Mouse (Mus musculus): ENCODE measurements around the gene Tdg. TPM values are rescaled to one million over a fixed set of nuclear protein-coding genes. Genes with fewer than 3 reads are reported as not detected.
"Not testable (repeated sequence)": the region's sequence is repeated elsewhere in the genome, so short reads cannot be mapped to it uniquely, and the experiment has no call there.

Tdg gene
- 10 to 100 TPM; 72.4 to 75.9 TPM for total RNA-seq (2021)

DNA sequence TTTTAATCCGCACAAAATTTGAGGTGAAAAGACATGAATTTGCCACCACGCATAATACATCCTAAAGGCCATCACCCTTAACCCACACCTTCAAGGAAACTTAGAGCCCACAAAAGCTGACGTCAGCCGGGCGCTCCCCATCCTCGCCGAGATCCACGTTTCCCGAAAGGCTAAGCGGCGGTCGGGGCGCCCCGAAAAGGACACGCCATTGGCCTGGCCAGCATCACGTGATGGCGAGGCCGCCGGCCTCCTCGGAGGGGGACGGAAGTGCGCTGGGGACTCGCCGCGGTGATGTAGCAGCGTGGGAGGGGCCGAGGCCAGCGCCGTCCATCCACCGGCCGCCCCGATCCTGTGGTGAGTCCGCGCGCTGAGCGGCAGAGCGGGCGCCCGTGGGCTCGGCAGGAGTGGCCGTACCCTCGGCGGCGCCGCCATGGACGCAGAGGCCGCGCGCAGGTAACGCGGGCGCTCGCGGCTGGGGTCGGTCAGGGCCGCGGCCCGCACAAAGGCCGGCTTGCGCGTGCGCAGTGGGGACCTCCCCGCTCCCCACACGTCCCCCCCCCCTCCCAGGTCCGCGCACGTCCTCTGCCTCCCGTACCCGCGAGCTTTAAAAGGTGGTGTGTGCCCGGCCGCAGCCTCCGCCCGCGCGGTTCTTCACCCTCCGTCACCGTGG lies at the start of gene Tdg:
Gene Tdg, plus strand, starts transcription at position 243 of the 670 bp plus-strand sequence.
- intact Hi-C loops (cut with DNase I) = not testable (repeated sequence)
- peak; percentile 87 to 96 for DNase-seq (ENCODE audit: extremely low spot score in 1 of 2, low spot score in 2 of 2)

DNA sequence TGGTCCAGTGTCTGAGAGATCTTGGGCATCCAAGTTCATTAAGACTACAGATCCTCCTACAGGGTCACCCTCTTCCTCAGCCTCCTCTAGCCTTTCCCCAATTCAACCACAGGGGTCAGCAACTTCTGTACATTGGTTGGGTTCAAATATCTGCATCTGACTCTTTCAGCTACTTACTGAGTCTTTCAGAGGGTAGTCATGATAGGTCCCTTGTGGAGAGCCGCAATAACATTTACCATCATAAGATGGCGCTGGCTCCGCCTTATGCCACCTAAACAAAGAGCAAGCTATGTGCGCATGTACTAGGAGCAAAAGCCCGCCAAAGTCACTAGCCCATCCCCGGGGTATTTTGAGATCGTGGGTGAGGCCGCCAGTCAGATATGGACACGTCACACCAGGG lies 40.0 kb upstream of the Tdg start:
- DNase-seq (ENCODE audit: extremely low spot score in 1 of 2, low spot score in 2 of 2); intact Hi-C loops (cut with DNase I): not testable (repeated sequence)

DNA sequence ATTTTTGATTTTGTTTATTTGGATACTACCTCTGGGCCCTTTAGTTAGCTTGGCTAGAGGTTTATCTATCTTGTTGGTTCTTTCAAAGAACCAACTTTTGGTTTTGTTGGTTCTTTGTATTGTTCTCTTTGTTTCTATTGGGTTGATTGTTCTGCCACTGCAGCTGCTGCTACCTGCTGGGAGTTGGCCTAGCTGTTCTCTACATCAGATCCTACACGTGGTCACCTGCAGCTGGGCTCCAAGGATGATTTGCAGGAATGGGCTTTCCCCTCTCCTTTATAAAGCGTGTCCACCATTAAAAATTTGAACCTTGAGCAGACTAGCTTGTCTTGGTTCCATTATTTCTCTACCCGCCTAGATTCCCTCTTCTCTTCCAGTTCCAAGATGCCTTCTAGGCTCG lies 35.2 kb upstream of the Tdg start:
- DNase-seq (ENCODE audit: extremely low spot score in 1 of 2, low spot score in 2 of 2); intact Hi-C loops (cut with DNase I): not testable (repeated sequence)

DNA sequence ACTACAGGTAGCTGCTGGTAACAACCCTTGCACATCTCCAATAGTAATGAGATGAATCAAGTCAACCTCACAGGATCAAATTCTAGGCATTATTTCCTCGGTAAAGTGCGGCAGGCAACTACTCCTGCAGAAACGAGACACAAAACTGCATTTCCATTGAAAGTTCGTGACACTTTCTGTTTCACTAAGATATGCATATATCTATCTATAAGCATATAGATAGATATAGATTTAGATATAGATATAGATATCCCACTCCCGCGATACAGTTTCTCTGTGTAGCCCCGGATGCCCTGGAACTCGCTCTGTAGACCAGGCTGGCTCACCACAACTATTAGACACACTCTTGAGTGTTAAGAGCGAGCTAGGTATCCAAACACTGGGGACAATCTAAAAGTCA lies 7.4 kb upstream of the Tdg start:
- intact Hi-C loops (cut with DNase I) = no loop called here

DNA sequence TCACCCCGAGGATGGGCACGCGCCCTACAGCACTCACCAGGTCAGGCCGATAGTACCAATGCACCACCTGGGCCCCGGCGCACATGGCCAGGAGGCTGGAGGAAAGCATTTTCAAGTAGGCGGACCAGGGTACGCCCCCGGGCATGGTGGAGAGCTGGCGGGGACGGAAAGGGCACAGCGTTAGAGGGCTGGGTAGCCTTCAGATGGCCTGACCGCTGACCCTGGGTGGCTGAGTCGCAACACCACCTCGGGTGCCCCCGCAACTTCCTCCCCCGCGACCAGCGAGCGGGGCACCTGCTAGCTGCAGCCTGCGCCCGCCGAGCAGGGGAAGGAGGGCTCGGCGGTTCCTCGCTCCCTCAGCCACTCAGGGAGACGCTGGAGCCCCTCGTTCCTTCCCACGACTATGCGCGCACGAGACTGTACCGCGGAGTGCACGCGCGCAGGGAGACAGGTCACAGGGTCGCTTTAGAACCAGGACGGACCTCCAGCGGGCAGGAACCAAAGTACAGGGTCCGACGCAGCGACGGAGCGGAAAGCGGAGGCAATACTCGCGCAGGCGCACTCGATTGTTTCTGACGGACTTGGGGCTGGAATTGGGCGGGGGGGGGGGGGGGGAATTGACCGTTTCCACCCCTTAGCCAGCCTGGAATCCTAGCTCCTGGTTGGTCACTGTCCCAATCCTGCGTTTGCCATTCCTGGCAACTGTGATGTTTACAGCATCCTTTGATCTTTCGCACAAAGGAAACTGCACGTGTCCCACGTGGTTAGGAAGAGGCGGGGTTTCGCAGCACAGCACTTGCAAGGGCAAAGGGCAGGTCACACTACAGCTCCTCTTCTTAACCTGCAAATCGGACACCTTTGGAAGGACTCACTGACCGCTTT lies 6.7 kb upstream of the Tdg start, which contains the start of gene 1190007I07Rik:
Gene 1190007I07Rik, minus strand, starts transcription at position 558 of the 882 bp plus-strand sequence.
- peak; percentile 82 to 95 for DNase-seq (ENCODE audit: extremely low spot score in 1 of 2, low spot score in 2 of 2)
- intact Hi-C loops (cut with DNase I) = no loop called here

More for the DNA sequence above, 7.4 kb upstream of the Tdg start:
- no peak for DNase-seq (ENCODE audit: extremely low spot score in 1 of 2, low spot score in 2 of 2)

DNA sequence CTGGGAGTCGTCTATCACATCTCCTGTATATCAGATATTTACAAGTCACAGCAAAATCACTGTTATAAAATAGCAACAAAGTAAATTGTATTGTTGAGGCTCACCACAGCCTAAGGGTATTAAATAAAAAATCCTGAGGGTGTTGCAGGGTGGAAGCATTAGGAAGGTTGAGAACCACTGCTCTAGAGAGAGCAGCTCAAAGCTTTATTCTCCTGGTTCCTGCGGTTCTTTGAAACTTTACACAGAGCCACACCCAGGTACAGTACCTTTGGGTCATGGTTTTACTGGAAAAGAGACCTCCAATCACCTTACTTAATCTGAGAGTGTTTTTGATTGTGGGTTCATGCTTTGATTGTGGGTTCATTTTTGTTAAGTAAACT lies 6.1 kb upstream of the Tdg start:
- intact Hi-C loops (cut with DNase I); DNase-seq (ENCODE audit: extremely low spot score in 1 of 2, low spot score in 2 of 2): not testable (repeated sequence)

DNA sequence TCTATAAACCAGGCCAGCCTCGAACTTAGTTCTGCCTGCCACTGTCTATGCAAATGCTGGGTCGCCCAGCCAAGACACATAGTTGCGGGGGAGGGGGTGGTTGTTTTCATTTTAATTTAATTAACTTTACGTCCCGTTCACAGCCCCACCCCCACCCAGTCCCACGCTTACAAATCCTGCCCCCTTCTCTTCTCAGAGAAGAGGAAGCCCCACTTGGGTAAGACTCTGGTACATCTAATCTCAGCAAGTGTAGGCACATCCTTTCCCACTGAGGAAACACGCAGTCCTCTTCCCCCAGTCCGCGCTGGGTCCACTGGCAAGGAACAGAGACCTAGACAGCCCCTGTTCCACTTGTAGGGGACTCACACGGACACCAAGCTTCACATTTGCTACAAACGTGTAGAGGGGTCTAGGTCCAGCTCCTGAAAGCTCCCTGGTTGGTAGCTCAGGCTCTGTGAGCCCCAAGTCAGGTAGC lies 480 bp upstream of the Tdg start:
- intact Hi-C loops (cut with DNase I) = no loop called here
- peak in 1 of 2 experiments; percentile 18 for DNase-seq (ENCODE audit: extremely low spot score in 1 of 2, low spot score in 2 of 2)

DNA sequence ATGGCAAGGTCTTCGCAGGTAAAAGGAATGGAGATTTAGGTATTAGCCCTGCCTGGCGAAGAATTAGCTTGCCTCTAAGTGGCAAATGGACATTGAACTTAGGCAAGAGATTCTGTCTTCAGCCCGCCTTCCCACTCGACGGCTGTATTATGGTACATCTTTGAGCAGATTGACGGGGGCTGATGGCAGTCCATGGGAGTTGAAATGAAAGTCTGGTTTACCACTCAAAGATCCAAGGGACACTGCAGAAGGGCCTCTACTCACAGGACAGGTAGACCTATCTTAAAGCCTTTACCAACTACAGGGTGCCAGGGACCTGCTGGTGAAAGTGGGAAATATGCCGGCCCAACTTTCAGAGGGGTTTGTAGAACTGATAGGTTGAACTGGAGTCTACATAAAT lies 869 bp downstream of the Tdg start:
- DNase-seq (ENCODE audit: extremely low spot score in 1 of 2, low spot score in 2 of 2) = no peak
- intact Hi-C loops (cut with DNase I) = no loop called here

DNA sequence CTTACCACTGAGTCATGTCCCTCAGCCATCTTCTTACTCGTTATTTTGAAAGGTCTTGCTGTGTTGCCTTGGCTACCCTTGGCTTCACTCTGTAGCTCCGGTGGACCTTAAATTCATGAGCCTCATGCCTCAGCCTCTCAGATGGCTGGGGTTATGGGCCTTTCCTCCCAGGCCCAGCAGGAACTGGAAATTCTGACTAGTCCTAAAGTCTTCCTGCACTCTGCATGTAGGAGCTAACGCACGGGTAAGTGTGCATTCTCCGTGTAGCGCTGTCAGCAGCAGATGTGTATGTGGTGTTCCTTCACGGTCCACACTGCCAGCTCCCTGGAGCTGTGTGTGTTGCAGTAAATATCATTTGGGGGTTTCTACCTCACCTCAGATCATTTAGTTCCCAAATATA lies 1.5 kb downstream of the Tdg start:
- intact Hi-C loops (cut with DNase I) = no loop called here
- no peak for DNase-seq (ENCODE audit: extremely low spot score in 1 of 2, low spot score in 2 of 2)

DNA sequence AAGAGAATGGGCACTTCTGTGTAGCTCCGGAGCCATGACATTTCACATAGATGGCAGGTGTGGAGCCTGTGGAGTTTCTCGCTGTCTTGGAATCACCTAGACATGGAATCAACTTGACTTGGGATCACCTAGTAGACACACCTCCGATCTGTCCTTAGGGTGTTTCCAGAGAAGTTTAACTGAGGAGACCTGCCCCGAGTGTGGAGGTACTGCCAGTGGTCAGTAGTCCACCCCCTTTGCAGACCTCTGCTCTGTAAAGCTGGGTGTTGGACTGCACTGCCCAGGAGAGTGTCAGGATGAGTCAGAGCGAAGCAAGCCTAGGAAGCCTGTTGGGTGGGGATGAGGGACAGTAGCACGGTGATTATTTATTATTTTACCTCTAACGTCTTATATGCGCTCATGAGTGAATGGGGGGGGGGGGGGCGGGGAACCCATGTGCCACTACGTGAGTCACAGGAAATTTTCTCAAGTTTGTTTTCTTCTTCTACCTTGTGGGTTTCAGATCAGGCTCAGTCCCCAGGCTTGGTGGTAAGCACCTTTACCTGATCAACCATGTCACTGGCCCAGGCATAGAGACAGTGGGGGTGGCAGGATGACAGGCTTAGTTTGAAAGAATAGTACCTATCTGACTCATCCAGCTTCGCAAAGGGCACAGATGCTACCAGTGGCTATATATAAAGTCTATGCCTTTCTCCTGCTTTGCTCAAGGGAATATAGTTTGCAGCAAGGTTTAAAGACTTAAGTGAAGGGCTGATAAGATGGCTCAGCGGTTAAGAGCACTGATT lies 3.1 kb downstream of the Tdg start:
- intact Hi-C loops (cut with DNase I) = no loop called here
- no peak for DNase-seq (ENCODE audit: extremely low spot score in 1 of 2, low spot score in 2 of 2)

DNA sequence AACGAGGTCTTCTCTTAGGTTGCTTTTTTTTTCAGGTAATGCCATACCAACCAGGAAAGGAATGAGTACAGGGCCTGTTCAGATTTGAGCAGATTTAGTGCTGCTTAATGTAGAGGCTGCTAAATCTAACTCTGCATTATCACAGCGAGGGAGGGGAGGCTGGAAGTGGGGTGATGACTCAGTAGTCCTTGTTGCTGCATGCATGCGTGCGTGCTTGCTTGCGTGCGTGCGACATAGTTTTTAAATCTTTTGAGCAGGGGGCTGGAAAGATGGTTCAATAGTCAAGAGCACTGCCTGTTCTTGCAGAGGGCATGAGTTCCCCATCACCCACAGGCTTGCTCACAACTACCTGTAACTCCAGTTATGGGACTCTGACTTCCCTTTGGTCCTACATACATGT lies 4.7 kb downstream of the Tdg start:
- intact Hi-C loops (cut with DNase I) = no loop called here
- DNase-seq (ENCODE audit: extremely low spot score in 1 of 2, low spot score in 2 of 2) = no peak

DNA sequence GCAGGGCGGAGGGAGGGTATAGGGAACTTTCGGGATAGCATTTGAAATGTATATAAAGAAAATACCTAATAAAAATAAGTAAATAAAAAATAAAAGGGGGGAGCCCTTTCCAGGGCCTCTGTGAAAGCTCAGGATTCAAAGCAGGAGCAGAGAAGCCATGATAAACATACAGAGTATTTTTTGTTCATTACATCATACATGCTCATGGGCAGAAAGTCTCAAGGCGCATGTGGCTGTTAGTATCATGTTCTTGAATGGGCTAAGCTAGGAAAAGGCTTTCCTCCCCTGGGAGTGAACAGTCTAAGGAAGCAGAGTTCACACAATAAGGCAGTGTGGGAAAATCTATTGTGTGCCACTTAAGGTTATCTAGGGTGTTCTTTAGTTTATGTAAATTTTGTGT lies 6.7 kb downstream of the Tdg start:
- no peak for DNase-seq (ENCODE audit: extremely low spot score in 1 of 2, low spot score in 2 of 2)
- intact Hi-C loops (cut with DNase I) = no loop called here

DNA sequence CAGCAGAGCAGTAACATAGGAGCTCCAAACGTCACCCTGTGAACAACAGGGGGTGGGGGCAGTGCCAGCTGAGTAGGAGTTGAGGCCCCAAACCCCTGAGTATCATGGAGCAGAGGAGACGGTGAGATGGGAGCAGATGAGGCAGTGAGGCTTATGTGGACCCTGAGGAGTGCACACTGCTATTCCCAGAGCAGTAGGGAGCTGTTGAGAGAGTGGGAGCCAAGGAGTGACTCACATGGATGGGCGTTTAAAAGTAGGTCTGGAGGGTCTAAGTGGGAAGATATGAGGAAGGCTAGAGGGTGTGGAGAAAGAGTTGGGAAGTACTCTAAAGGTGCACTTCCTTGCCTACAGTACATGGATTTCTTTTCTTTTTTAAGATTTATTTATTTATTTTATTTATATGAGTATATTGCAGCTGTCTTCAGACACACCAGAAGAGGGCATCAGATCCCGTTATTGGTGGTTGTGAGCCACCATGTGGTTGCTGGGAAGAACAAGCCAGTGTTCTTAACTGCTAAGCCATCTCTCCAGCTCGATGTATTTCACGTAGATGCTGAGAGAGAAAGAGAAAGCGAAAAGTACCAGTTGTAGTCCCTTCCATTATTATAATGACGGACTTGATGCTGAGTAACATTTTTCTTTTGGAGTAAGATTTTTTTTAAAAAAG lies 9.5 kb downstream of the Tdg start:
- intact Hi-C loops (cut with DNase I) = no loop called here
- no peak for DNase-seq (ENCODE audit: extremely low spot score in 1 of 2, low spot score in 2 of 2)

DNA sequence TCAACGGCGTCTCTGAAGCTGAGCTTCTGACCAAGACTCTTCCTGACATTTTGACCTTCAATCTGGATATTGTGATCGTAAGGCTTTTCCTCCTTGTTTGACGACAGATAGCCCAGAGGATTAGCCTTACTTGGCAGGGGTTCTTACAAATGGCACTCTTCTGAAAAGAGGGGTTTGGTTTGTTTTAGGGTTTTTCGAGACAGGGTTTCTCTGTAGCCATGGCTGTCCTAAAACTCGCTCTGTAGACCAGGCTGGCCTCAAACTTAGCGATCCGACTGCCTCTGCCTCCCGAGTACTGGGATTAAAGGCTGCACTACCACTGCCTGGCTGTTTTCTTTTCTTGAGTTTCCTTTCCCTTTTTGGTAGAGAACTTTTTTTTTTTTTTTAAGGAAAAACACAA lies 11.9 kb downstream of the Tdg start:
- intact Hi-C loops (cut with DNase I) = no loop called here
- no peak for DNase-seq (ENCODE audit: extremely low spot score in 1 of 2, low spot score in 2 of 2)

DNA sequence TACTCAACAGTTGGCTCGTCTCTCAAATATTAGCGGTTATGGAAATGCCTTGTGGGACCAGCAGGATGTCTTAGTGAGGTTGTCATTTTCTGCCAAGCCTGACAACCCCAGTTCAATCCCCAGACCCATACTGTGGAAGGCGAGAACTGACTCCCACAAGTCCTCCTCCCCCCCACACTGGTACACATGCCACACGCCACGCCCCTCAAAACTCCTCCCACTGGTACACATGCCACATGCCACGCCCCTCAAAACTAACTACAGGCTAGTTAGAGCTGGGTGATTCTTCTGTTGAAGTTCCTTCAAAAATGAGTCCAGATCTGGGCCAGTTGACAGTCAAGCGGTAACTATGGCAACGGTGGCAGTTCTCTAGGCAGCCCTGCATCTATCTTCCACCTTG lies 16.5 kb downstream of the Tdg start:
- intact Hi-C loops (cut with DNase I) = no loop called here
- no peak for DNase-seq (ENCODE audit: extremely low spot score in 1 of 2, low spot score in 2 of 2)

DNA sequence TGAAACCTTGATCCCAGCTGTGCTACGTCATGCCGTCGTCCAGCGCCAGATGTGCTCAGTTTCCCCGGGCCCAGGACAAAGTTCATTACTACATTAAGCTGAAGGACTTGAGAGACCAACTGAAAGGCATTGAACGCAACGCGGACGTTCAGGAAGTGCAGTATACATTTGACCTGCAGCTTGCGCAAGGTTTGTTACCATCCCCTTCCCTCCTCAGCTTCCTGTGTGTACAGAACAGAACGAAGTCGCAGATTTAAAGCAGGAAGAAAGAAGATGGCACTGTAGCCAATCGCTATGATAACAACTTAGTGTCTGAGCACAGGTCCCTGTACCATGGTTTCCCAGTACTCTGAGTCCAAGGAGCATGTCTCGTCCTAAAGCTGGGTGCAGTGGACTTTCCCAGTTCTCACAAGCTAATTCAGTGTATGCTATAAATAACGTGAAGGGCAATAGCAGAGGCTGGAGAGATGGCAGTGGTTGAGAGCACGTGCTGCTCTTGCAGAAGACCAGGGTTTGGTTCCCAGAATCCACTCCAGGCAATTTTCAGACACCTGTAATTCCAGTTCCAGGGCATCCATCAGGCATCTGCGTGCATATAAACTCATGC lies 17.7 kb downstream of the Tdg start:
- intact Hi-C loops (cut with DNase I) = no loop called here
- DNase-seq (ENCODE audit: extremely low spot score in 1 of 2, low spot score in 2 of 2) = no peak

DNA sequence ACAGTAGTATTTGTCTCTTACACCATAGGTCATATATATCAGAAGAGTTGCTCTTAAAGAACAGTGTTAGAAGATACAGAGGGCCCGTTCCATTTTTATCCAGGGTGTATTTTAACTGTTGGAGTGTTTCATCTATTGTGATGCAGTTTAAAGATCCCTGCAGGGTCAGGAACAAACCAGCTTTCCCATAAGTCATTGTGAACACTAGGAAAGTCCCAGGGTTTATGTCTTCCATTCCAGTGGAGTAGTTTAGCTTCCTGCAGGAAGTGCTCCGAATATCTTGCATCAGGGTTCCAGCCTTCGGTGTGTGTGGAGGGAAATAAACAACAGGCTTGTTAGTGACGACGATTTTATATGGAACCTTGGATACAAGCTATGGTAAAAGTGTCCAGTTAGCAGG lies 21.6 kb downstream of the Tdg start:
- DNase-seq (ENCODE audit: extremely low spot score in 1 of 2, low spot score in 2 of 2) = no peak
- intact Hi-C loops (cut with DNase I) = no loop called here

DNA sequence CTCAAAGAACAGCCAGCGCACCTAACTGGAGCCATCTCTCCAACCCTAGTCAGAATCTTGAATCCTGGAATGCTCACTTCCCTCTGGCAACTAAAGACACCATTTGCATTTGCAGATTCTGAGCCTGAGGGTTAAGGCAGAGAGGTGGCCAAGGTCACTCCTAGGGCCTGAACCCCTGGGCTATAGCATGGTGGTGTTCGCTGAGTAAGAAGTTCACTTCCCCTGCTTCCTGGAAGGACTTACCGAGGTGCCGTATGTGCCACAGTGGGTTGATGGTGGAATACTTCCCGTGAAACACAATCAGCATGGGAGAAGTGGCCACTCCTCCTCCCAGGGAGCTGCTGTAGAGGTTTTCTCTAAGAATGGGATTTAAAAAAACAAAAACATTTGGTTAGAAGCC lies 23.0 kb downstream of the Tdg start:
- intact Hi-C loops (cut with DNase I) = no loop called here
- DNase-seq (ENCODE audit: extremely low spot score in 1 of 2, low spot score in 2 of 2) = no peak

All from left cerebral cortex, postnatal 10 days (tissue).